Mouse (Mus musculus) heart, postnatal 0 days (tissue): ENCODE data around the gene Oog4. TPM values are rescaled to one million over a fixed set of nuclear protein-coding genes. Genes with fewer than 3 reads are reported as not detected.
"Not testable (repeated sequence)": the region's sequence is repeated elsewhere in the genome, so short reads cannot be mapped to it uniquely, and the experiment has no call there.

Experiments
- ATAC-seq: fragments of 200-750 bp; cut with Nextera tagmentation; 2 replicates; pipeline ENCODE4 v1.8.0; 2017; ENCODE audit warnings: low read depth, moderate number of reproducible peaks, moderate library complexity; ENCODE audit not compliant: insufficient read depth
- DNase-seq: peaks from one replicate; pipeline ENCODE4 v3.0.0-alpha.2; 2016; ENCODE audit warnings: low spot score
- H3K27ac ChIP-seq: fragments of 300-500 bp; sonication (generic); 2 replicates; pipeline ENCODE4 v1.5.1; 2014; ENCODE audit warnings: low read depth, mild to moderate bottlenecking
- H3K27me3 ChIP-seq: fragments of 300-500 bp; sonication (generic); 2 replicates; pipeline ENCODE4 v1.6.1; 2014; ENCODE audit warnings: low read length, mixed read lengths; ENCODE audit not compliant: control insufficient read depth, insufficient read depth
- H3K36me3 ChIP-seq: fragments of 300-500 bp; sonication (generic); replicated peaks from 2 replicates; pipeline ENCODE4 v1.6.1; 2014; ENCODE audit warnings: low read length, mixed read lengths; ENCODE audit not compliant: control insufficient read depth, insufficient read depth
- H3K4me1 ChIP-seq: fragments of 300-500 bp; sonication (generic); 2 replicates; pipeline ENCODE4 v1.6.1; 2014; ENCODE audit warnings: antibody characterized with exemption; ENCODE audit not compliant: control insufficient read depth, insufficient read depth
- H3K4me2 ChIP-seq: fragments of 300-500 bp; sonication (generic); 2 replicates; pipeline ENCODE4 v1.6.1; 2014; ENCODE audit warnings: low read depth, mild to moderate bottlenecking, low read length, moderate library complexity
- H3K4me3 ChIP-seq: fragments of 300-500 bp; sonication (generic); 2 replicates; pipeline ENCODE4 v1.5.1; 2014; ENCODE audit warnings: low read depth, low read length
- H3K9ac ChIP-seq: fragments of 300-500 bp; sonication (generic); replicated peaks from 2 replicates; pipeline ENCODE4 v1.6.1; 2014; ENCODE audit warnings: low read depth, low read length, mixed read lengths
- H3K9me3 ChIP-seq: fragments of 300-500 bp; sonication (generic); replicated peaks from 2 replicates; pipeline ENCODE4 v1.6.1; 2016; ENCODE audit warnings: low read length; ENCODE audit not compliant: control insufficient read depth
- CTCF ChIP-seq: IDR thresholded peaks from 2 replicates; pipeline ENCODE4 v1.5.1; 2016; ENCODE audit warnings: antibody characterized with exemption, control low read depth, low read depth
- EP300 ChIP-seq: IDR thresholded peaks from 2 replicates; pipeline ENCODE4 v1.6.1; 2016; ENCODE audit warnings: antibody characterized with exemption, low read depth
- WGBS: fragments of 180-500 bp; shearing (Covaris S2); extraction: QIAGEN DNeasy Blood & Tissue Kit; methylation state at CpG from one replicate; pipeline ENCODE4 v1.1.7; 2014; 5-methylcytosine and 5-hydroxymethylcytosine counted together
- polyA plus RNA-seq: library from polyadenylated mRNA; unstranded; fragments of >200 nt; fragmentation: Nextera tagmentation; extraction: Ambion mirVana; gene quantifications from 2 replicates; pipeline ENCODE4 v1.2.1, GENCODE M21; 2015
- total RNA-seq: library from RNA; depleted of rRNA; stranded (reverse); fragments of >200 nt; gene quantifications from 2 replicates; pipeline ENCODE4 v1.2.3, GENCODE M21; 2014; ENCODE audit warnings: low replicate concordance; rRNA removed

The Oog4 gene
- total RNA-seq (not detected in 2 replicates), polyA plus RNA-seq (not detected in 2 replicates)

DNA sequence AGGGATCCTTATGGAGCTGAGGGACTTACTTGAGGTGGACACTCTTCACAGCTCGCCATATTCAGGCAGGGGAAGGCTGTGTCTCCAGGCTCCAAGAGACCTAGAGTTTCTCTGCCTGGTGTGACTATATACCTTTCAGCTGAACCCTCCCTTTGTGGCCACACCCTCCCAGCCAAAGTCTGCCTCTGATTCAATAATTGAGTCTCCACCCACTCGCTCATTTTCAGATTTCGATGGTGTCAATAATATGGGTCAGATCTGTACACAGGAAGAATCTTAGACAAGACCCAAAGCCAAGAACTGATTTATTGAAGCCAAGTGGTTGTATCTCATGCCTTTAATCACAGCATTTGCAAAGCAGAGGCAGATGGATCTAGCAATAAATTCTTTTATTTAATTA is at the start of gene Oog4:
Gene Oog4 (minus strand): TSS at position 101 of the 400 bp plus-strand sequence.
- Histone ChIP-seq H3K27me3 (no peaks in the 10 kb centered on the region), H3K9me3 (no peaks in the 10 kb centered on the region), H3K4me2 (no peak within 1 kb of the TSS), H3K27ac (no peak within 1 kb of the TSS), H3K4me3 (no peak within 1 kb of the TSS), H3K4me1 (no peaks in the 10 kb centered on the region), H3K36me3 (no peaks in the 10 kb centered on the region), H3K9ac (no peak within 1 kb of the TSS)
- ATAC-seq (no peak), DNase-seq (no peak)
- WGBS, result 74% methylated on average over 3 of the region's 3 CpGs
- TF ChIP-seq CTCF, result no peak
- TF ChIP-seq EP300, result no peak

DNA sequence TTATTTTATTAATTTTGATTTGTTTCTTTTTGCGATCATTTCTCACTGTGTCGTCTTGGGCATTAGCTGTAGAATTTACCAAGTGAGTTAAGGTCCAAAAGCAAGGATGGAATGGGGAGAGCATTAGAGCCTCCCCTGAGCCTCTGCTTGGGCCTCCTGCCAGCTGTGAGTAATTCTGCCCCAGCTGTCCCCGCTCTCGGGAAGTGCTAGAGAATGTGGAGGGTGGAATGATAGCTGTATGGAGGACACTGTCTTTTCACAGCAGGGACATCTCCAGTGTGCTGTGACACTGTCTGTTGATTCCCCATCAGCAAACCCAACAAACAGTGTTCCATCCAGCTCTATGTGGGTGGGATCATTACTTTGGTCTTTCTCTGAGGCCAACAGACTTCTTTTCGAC is 23.4 kb downstream of the Oog4 start:
- DNase-seq, ATAC-seq, H3K4me1 ChIP-seq, H3K9me3 ChIP-seq, H3K4me3 ChIP-seq, H3K27me3 ChIP-seq, H3K9ac ChIP-seq, H3K4me2 ChIP-seq, H3K36me3 ChIP-seq, H3K27ac ChIP-seq: not testable (repeated sequence)
- WGBS, result 54% methylated on average over 5 of the region's 5 CpGs

GRCm38 (mm10) chr4:143414121-143414520 is 36.0 kb downstream of the Oog4 start:
- 91% methylated on average over 3 of the region's 3 CpGs for WGBS
- peaks cover 44% of the 10 kb centered on the region for H3K36me3 ChIP-seq
- DNase-seq, result no peak
- H3K9ac ChIP-seq, result no peak overlapping the region
- no peak overlapping the region for H3K4me3 ChIP-seq
- no peak overlapping the region for H3K27ac ChIP-seq
- TF ChIP-seq EP300, result no peak
- TF ChIP-seq CTCF, result no peak
- no peaks in the 10 kb centered on the region for H3K27me3 ChIP-seq
- no peak for ATAC-seq
- H3K4me2 ChIP-seq, result no peak overlapping the region
- H3K4me1 ChIP-seq, result 0 out of 2 replicates have a peak, but pooled peaks cover 4% of the 10 kb centered on the region
- H3K9me3 ChIP-seq, result 0 out of 2 replicates have a peak, but pooled peaks cover 3% of the 10 kb centered on the region

GRCm38 (mm10) chr4:143413621-143414020 is 36.5 kb downstream of the Oog4 start:
- Histone ChIP-seq H3K36me3 (peaks cover 39% of the 10 kb centered on the region), H3K9ac (no peak overlapping the region), H3K4me2 (no peak overlapping the region), H3K4me3 (no peak overlapping the region; the same call in 1 of the 2 replicates), H3K27ac (no peak overlapping the region), H3K9me3 (0 out of 2 replicates have a peak, but pooled peaks cover 3% of the 10 kb centered on the region), H3K4me1 (0 out of 2 replicates have a peak, but pooled peaks cover 4% of the 10 kb centered on the region), H3K27me3 (no peaks in the 10 kb centered on the region)
- TF ChIP-seq EP300, result no peak
- TF ChIP-seq CTCF, result no peak
- WGBS, result 94% methylated on average over 1 of the region's 1 CpGs
- ATAC-seq, result no peak
- no peak for DNase-seq

- Histone ChIP-seq H3K4me1 (0 out of 2 replicates have a peak, but pooled peaks cover 4% of the 10 kb centered on the region), H3K27me3 (no peaks in the 10 kb centered on the region), H3K9ac (peak within 1 kb of the TSS; percentile 63), H3K4me3 (peak within 1 kb of the TSS; percentile 69), H3K4me2 (peak within 1 kb of the TSS; percentile 75), H3K36me3 (peaks cover 27% of the 10 kb centered on the region), H3K9me3 (0 out of 2 replicates have a peak, but pooled peaks cover 3% of the 10 kb centered on the region), H3K27ac (peak within 1 kb of the TSS; percentile 82)
- DNase-seq (peak; percentile 93), ATAC-seq (peak; percentile 91)
- no peak for TF ChIP-seq CTCF
- peak; percentile 79; the same call in 1 of the 2 replicates for TF ChIP-seq EP300
- under 1% methylated on average over 50 of the region's 50 CpGs for WGBS
Observed at GRCm38 (mm10) chr4:143412219-143413092, 37.7 kb downstream of the Oog4 start, which contains the start of gene Pramef8. Pramef8 (plus strand) TSS chr4:143412426.
